Mouse (Mus musculus) myocyte (in vitro differentiated cells): Measurements from ENCODE around the gene Wdfy1.

Experiments
- CEBPB ChIP-seq: IDR thresholded peaks from 2 replicates; pipeline ENCODE4 v1.6.1; 2011; ENCODE audit warnings: mild to moderate bottlenecking, moderate library complexity; ENCODE audit not compliant: poor library complexity, insufficient read depth, severe bottlenecking
- E2F4 ChIP-seq: IDR thresholded peaks from one replicate; pipeline ENCODE4 v1.6.1; 2011; ENCODE audit warnings: mild to moderate bottlenecking, control low read depth, moderate library complexity; ENCODE audit not compliant: insufficient read depth
- MAX ChIP-seq: IDR thresholded peaks from one replicate; pipeline ENCODE4 v1.6.1; 2011; ENCODE audit warnings: low read depth, mild to moderate bottlenecking, control low read depth
- MYOD1 ChIP-seq, 3 experiments: IDR thresholded peaks; one replicate each; pipeline ENCODE4 v1.6.1; 2011; ENCODE audit warnings: control low read depth in 2 of 3, low read depth in 2 of 3, mild to moderate bottlenecking in 2 of 3, moderate library complexity in 1 of 3; ENCODE audit not compliant: insufficient read length in 2 of 3, control insufficient read depth in 1 of 3
- POLR2A ChIP-seq: IDR thresholded peaks from one replicate; pipeline ENCODE4 v1.6.1; 2011; ENCODE audit warnings: low read depth, mild to moderate bottlenecking, control low read depth, moderate library complexity; ENCODE audit not compliant: insufficient read length
- TCF12 ChIP-seq: IDR thresholded peaks from one replicate; pipeline ENCODE4 v1.6.1; 2011; ENCODE audit warnings: mild to moderate bottlenecking, control low read depth; ENCODE audit not compliant: poor library complexity, insufficient read depth, severe bottlenecking
- TCF3 ChIP-seq: IDR thresholded peaks from one replicate; pipeline ENCODE4 v1.6.1; 2011; ENCODE audit warnings: low read depth, control low read depth; ENCODE audit not compliant: insufficient read length

GRCm38 (mm10) chr1:79671543-79672337, 104.2 kb downstream of the Wdfy1 start, which contains the start of gene Ap1s3:
- TF ChIP-seq POLR2A = no peak
- TF ChIP-seq TCF12 = no peak
- TF ChIP-seq E2F4 = no peak
- TF ChIP-seq MYOD1 (IDR thresholded peaks at IDR 0.05; ENCODE audit: control insufficient read depth in 1 of 3, insufficient read length in 2 of 3, low read depth in 2 of 3) = no peak
- no peak for TF ChIP-seq CEBPB
- TF ChIP-seq MAX = no peak
- no peak for TF ChIP-seq TCF3
